Mouse (Mus musculus) left cerebral cortex, postnatal 14 days (tissue): Measurements from ENCODE around the gene Nid2. TPM values are rescaled to one million over a fixed set of nuclear protein-coding genes. Genes with fewer than 3 reads are reported as not detected.

ENCODE experiments used
- DNase-seq, 2 experiments: peaks; one replicate each; pipeline ENCODE4 v3.0.0; 2021 to 2022; ENCODE audit warnings: low spot score in 2 of 2, mixed read lengths in 1 of 2
- intact Hi-C: fragments of 180-260 bp; cut with DNase I; formaldehyde crosslinking; loops from one replicate; pipeline ENCODE4 v1.15.1; 2025
- total RNA-seq, 2 experiments: library from RNA; stranded (reverse); gene quantifications; 2 replicates each; pipeline ENCODE4 v1.2.3; 2021

Gene Nid2
- total RNA-seq, 2 experiments from 2014 or later: 11.0 to 12.7 TPM

DNA sequence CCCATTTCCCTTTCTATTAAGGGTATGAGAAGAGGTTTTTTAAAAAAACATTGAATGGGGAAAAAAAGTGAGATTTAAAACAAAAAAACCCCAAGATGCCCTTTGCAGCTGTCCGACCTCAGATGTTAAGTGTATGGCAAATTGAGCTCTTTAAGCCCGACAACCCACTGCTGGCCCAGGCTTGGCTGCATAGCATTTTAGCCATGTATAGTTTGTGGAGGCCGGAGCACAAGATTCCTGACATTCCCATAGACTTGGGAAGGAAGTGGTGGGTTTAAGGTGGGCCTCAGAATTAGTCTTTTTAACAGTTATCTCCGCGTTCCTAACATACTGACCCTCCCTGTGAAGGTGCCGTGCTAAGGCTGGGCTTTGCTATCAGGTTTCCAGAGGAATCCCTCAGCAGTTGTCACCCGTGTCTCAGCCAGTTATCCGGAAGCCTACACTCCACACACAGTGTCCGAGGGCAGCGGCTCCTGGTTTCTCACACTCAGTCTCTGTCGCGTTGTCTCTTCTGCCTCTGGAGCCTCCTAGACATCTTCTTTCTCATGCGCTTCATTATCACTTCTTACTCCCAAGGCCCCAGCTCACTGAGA is 23.1 kb downstream of the Nid2 start:
- no peak for DNase-seq
- intact Hi-C loops: no loop called here

DNA sequence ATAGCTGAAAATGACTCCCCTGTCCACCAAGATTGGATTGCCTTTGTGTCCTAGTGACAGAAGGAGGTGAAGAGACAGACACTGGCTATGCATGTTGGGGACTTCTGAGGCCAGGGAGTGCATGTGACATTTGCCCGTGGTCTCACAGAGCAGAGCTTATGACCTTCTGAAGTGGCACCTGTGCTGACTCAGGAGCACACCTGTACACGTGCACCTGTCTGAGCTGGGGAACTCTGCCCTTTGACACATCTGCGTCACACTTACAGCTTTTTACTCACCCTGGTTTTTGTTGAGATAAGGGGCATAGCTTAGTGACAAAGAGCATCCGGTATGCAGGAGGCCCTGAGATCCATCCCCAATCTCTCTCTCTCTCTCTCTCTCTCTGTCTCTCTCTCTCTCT is 24.4 kb downstream of the Nid2 start:
- intact Hi-C loops: loop anchor here (5.0 kb wide), 1 partner anchor 33 kb away; no protein-coding TSS in a partner anchor
- no peak for DNase-seq

DNA sequence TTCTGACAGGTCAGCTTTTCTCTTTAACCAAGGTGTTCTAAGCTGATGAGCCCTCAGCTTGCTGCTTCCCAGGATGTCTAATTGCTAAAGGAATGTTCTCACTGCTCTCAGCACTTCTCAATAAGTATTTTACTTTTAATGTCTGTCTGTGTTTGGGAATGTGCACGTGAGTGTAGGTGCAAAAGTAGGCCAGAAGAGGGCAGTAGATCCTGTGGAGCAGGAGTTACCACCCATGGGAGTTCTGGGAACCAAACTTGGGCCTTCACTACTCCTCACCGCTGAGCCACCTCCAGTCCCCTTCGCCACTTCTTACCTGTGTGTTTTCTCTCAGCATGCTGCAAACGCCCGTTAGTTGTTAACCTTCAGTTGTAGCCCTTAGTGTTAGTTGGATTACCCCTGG is 25.1 kb downstream of the Nid2 start:
- no peak for DNase-seq
- intact Hi-C loops: loop anchor here (2.0 to 5.0 kb wide), 2 partner anchors 34 to 67 kb away; no protein-coding TSS in a partner anchor

DNA sequence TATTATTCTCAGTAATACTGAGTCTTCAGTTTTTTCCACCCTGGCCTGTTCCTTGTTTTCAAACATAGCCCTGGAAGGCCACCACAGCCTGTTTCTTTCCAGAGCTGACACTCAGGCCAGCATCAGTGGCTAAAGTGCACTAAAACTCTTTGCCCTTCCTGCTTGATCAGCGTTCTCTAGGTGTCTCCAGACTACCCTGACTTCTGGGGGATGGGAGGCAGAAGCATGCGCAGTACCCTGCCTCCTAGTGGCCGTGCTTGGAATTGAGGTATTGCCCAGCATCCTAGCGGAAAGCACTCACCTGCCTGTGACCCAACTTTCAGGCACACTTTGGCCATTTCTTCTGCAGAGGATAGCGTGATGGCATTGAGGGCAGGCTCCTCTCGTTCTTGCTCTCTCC is 25.8 kb downstream of the Nid2 start:
- DNase-seq: peak in 1 of 2 experiments; percentile 42
- intact Hi-C loops: loop anchor here (2.0 to 5.0 kb wide), 2 partner anchors 35 to 68 kb away; no protein-coding TSS in a partner anchor

DNA sequence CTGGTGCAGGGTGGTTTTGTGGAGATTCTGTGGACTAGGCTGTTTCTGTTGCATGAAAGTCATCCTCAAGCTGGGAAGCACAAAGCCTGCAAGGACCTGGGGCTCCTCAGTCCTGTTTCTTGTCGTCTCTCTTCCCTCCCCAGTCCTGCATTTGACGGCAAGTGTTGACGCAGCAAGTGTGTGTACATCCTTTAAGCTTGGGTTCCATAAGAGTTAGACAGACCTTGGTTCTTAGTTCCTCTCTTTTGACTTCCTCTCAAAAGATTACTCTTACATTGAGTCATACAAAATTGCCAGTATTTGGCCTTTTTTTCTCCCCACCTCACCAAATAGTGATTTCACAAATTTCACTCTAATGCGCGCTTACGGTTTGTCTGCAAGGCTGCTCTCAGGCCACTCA is 26.3 kb downstream of the Nid2 start:
- no peak for DNase-seq
- intact Hi-C loops: loop anchor here (2.0 to 5.0 kb wide), 2 partner anchors 35 to 69 kb away; no protein-coding TSS in a partner anchor

DNA sequence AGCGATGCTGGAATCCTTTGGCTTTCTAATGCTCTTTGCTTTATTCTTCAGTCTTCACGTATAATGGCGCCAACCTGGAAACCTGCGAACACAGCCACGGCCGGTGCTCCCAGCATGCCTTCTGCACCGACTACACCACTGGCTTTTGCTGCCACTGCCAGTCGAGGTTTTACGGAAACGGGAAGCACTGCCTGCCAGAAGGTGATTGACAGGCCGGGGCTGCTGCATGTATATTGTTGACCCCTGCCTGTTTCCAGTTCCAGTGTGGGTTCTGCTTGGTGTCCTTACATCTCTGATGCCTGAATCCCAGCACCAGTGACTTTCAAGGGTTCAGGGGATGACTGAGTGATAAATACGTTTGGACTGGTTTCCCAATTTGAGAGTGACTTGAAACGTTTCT is 26.9 kb downstream of the Nid2 start:
- intact Hi-C loops: loop anchor here (2.0 to 5.0 kb wide), 2 partner anchors 36 to 69 kb away; no protein-coding TSS in a partner anchor
- DNase-seq: no peak

DNA sequence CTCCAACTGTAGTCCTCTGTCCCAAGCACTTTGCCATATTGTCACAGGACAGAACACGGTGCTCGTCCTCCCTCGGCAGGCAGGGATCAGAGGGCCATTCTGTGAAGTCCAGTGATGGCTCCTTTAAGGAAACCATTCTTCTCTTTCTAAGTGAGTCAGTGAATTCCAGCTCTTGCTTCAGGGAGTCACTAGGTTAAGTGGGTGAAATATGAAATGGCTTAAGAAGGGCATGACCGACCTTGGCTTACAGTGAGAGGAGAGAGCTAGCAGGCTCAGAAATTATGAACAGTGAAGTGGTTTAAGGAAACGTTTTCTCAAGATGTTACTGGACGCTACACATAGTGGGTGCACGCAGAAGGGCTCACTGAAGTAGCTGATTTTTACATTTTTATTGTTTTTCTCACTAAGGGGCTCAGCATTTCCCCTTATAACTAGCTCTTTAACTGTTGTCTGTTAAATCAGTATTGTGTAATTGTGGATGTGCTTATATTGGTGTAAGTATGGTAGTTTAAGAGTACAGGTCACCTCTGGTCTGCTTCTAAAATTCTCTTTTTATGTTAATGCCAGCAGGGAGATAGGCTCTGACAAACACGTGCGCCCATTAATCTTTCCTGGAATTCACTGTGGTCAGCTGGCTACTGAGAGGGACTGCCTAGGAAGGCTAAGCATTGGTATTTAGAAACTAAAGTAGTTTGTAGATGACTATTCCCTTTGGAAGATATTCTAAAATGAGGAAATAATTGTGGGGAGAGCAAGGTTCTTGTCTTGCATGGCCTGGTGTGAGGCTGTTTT is 34.9 kb downstream of the Nid2 start:
- no peak for DNase-seq
- intact Hi-C loops: no loop called here

DNA sequence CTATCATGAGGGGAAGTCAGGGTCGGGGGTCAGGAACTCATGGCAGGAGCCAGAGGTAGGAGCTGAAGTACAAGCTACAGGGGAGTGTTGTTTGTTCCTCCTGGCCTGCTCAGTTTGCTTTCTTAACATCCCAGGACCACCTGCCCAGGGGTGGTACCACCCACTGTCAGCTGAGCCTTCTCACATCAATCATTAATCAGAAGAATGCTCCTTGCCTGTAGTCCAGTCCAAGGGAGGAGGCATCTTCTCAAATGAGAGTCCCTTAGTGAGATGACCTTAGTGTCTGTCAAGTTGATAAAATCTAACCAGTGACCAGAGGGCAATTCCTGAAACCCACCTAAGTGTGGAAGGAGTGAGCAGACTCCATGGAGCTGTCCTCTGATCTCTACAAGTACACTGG is 37.4 kb downstream of the Nid2 start:
- intact Hi-C loops: no loop called here
- no peak for DNase-seq

DNA sequence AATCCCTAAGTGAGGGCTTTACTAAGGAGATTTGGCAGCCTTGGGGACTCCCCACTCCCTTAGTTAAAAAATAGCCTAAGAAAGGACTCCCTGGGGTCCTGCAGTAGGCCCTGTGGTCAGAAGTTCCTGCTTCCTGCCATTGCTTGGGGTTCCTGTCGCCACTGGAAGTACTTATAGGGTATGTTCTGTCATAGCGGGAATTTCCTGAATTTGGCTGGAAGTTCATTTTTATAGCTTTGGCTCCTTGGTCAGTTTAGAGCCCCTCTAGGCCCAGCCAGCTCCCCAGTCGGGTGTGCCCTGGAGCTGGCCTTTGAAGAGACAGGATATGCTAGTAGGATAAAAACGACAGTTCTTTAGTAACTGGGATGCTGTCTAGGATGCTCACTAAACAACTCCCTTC is 43.8 kb downstream of the Nid2 start:
- intact Hi-C loops: no loop called here
- no peak for DNase-seq

DNA sequence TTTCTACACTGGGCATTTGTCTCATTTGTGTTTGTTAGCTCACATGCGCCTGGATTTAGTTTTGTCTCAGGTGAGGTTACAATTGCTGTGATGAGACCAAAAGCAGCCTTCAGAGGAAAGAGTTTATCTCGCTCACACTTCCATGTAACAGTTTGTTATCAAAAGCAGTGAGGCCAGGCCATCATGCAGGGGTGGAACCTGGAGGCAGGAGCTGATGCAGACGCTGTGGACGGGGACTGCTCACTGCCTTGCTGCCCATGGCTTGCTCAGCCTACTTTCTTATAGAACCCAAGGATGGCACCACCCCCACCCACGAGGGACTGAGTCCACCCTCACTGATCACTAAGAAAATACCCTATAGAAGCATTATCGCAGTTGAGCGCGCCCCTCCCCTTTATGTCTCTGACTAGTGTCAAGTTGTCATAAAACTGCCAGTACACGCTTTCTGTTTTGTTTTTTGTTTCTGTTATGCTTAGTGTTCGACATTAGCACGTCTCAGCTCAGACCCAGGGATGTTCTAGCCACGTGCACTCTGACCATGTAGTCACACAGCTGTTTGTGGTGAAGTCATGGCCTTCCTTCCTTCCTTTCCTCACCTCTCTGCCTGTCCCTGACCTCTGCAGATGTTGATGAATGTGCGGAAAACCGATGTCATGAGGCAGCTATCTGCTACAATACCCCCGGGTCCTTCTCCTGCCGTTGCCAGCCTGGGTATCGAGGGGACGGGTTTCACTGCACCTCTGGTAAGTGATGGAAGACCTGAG is 45.7 kb downstream of the Nid2 start:
- intact Hi-C loops: no loop called here
- no peak for DNase-seq

DNA sequence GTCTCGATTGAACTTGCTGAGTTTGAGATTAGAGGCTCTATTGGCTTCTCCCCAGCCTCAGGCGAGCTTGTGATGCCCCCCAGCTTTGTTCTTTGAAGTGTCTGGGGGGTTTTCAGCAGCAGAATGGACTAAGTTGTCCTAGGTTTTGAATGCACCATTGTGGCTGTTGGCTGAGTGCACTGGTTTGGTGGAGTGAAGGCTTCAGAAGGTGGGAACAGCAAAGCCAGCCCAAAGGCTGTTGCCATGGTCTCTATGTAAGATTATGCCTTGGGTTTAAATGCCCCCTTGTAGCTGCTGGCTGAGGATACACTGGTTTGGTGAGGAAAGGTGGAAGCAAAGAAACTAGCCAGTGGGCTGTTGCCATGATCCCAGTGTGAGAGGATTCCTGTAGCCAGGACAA is 49.4 kb downstream of the Nid2 start:
- no peak for DNase-seq
- intact Hi-C loops: no loop called here

DNA sequence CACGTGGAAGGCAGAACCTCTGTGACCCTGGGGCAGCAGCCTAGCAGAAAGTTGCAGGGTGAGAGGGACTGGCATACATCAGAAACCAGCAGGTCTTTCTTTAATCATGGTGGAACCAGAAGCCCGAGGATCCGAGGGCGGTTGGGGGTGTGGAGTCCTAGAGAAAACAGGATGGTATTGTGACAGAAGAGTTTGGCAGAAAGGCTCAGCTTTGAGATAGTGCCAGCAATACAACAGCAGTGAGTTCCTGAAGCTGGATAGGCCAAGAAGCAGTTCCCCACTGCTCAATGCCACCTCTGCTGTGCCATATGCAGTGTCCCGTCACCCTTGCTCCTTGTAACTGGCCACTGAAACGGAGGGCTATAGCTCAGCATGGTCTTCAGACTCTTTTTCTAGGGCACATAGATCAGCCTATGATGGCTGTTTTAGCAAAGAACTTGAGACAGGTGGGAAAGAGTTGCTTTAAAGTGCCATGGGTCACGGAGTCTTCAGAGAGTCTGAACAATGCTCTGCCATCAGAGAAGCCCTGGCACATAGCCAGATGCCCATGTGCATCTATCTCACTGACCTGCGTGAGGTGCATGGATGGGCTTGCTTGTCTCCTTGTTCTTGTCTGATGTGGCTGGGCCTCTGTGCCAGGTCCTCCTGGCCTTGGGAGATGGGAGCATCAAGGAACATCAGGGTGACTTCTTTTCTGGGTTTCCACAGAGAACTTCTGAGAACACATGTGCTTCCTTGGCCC is 50.6 kb downstream of the Nid2 start:
- intact Hi-C loops: no loop called here
- no peak for DNase-seq

DNA sequence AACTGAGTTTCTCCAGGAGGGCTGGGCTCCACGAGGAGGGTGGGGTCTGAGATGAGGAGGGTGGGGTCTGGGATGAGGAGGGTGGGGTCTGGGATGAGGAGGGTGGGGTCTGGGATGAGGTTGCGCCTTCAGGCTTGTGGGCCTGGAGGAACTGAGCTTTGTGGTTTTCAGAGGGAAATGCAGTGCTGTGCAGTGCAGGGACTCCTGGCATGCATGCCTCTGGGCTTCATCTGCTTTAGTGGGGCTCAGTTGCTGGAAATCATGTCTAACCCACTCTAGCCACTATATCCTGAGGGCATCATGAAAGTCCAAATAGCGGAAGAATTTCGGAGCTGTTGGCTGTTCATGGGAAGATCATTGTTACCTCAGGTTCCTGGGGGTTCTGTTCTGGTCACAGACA is 52.2 kb downstream of the Nid2 start:
- intact Hi-C loops: no loop called here
- DNase-seq: no peak

DNA sequence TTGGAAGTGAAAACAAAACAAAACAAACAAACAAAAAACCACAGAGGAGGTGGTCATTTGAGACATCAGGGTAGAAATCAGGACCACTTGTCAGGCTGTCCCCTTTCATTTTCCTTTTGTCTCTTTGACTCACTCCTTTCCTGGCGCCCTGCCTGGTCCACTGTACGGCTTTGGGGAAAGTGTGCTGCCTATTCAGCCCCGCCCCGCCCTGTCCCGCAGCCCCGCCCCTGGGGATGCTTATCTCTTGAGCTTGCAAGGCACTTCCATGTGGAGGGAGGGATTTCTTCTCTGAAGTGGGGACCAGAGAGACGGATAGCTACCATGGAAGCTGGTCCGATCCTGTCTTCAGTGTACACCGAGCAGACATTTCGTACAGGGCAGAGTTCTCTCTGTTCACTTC is 52.6 kb downstream of the Nid2 start:
- DNase-seq: no peak
- intact Hi-C loops: no loop called here

DNA sequence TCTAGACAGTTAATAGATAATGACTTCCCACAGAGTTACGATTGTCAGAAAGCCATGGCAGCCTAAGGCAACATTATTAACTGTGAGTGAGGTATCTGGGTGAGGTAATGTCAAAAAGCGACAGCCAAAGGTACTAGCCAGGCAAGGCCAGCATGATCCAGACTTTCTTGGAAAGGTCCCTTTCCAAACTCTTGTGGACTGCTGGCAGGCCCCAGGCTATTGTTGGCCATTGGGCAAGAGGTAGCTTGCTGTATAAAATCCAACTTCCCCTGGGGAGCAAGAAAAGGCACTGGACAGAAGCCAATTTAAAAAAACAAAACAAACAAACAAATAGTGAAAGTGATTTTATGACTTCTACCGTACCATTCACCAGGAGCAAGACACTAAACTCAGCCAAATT is 56.3 kb downstream of the Nid2 start:
- DNase-seq: no peak
- intact Hi-C loops: no loop called here

DNA sequence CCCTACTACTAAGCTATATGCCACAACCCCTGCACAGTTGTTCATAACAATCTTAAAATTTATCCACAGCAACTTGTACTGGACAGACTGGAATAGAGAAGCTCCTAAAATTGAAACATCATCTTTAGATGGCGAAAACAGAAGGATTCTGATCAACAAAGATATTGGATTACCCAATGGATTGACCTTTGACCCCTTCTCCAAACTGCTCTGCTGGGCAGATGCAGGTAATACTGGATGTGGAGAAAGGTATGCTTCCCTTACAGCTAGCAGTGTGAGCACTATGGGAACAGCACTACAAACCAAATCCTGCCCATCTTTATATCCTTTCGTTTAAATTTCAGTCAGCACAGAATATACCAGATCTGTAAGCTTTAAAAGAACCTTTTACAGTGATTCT is 56.8 kb downstream of the Nid2 start:
- intact Hi-C loops: no loop called here
- DNase-seq: no peak

DNA sequence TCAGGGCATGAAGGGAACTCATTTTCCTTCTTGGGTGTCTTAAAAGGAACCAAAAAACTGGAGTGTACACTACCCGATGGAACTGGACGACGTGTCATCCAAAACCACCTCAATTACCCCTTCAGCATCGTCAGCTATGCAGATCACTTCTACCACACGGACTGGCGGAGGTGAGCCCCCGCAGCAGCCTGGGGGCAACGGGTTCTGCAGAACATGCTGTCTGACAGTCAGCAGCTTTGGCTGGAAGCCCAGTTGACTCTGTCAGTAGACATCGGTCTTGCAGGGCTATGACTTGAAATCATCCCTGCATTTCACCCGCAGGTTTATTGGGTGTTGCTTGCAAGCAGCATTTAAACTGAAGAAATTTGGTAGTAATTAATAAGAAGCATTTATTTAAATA is 58.9 kb downstream of the Nid2 start:
- DNase-seq: no peak
- intact Hi-C loops: loop anchor here (5.0 kb wide), 1 partner anchor 58 kb away; the partner anchor contains the start of gene Nid2

DNA sequence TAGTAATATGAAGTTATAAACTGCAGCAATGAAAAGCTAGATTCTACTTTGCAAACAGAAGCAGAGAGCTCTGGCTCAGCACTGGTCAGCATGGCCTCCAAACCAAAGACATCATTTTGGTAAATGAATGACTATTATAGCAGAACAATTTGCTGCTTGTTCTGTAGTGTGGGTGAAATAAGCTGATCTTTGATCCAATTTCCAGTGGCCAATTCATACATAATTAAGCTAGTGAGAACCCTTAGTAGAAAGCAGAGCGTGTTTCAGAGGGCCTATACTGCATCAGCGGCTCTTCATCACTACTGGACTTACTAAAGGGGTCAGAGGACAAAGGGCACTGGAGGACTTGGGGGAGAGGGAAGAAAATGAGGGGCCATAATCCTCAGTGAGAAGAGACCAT is 62.0 kb downstream of the Nid2 start:
- no peak for DNase-seq
- intact Hi-C loops: loop anchor here (5.0 kb wide), 1 partner anchor 61 kb away; the partner anchor contains the start of gene Nid2

DNA sequence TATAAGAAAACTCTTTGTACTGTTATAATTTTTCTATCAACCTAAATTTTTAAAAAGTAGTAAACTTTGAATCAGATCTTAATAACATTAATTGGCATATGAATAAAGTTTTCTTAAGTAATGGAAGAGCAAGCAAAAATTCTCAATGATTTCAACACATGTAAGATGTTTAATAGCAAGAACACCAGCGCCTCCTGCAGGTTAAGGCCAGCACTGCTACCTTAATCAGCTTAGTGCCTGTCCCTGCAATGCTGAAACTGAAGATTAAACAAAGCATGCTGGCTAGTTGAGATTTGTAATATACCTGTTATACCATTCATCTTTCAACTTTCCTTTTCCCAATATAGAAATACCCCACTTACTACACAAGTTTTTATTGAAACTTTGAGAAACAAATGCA is 66.9 kb downstream of the Nid2 start:
- intact Hi-C loops: loop anchor here (1.0 kb wide), 1 partner anchor 112 kb away; no protein-coding TSS in a partner anchor
- peak; percentile 92 to 93 for DNase-seq
